Mouse (Mus musculus) CH12.LX (cell line): ENCODE measurements around the gene Tmem219.

Source experiments
- CTCF ChIP-seq, 2 experiments: IDR thresholded peaks in 1 of 2; conservative IDR thresholded peaks in 1 of 2; 2 replicates each; pipeline ENCODE4 v1.5.1; 2011 to 2012; ENCODE audit warnings: low read depth in 2 of 2, low read length in 2 of 2, improper control_type of control experiment in 1 of 2, inconsistent platforms in 1 of 2, mild to moderate bottlenecking in 1 of 2, moderate library complexity in 1 of 2
- USF2 ChIP-seq: conservative IDR thresholded peaks from 2 replicates; pipeline ENCODE4 v1.6.1; 2011; ENCODE audit warnings: low read depth, low read length, improper control_type of control experiment
- ZC3H11A ChIP-seq: IDR thresholded peaks from 2 replicates; pipeline ENCODE4 v1.6.1; 2012; ENCODE audit warnings: low read depth, mild to moderate bottlenecking, inconsistent platforms, low read length, improper control_type of control experiment

- TF ChIP-seq CTCF (conservative IDR thresholded peaks at IDR 0.05 in 1 of 2, IDR thresholded peaks at IDR 0.05 in 1 of 2; ENCODE audit: low read depth in 2 of 2, low read length in 2 of 2) (no peak), ZC3H11A (no peak), USF2 (no peak)
Observed at GRCm38 (mm10) chr7:126951741-126952140, 29.0 kb upstream of the Tmem219 start.
